Mouse (Mus musculus): ENCODE results near the gene Adck2.

The Adck2 gene

GRCm38 (mm10) chr6:39573791-39574554, at the start of gene Adck2:
Gene Adck2, plus strand, starts transcription at chr6:39573873.
- Histone ChIP-seq H3K4me1 (replicated peaks; ENCODE audit: low read depth, low read length) (peaks cover 15% of the 10 kb centered on the region), H3K9me3 (ENCODE audit: low read length) (no peaks in the 10 kb centered on the region), H3K36me3 (ENCODE audit: insufficient read depth, low read length) (no peaks in the 10 kb centered on the region), H3K27me3 (ENCODE audit: insufficient read depth, low read length) (peaks cover 35% of the 10 kb centered on the region), H3K4me3 (replicated peaks; ENCODE audit: low read length) (peak within 1 kb of the TSS; percentile 89)
- TF ChIP-seq POU5F1 (IDR thresholded peaks at IDR 0.05; ENCODE audit: borderline replicate concordance, low read length): no peak
- TF ChIP-seq NANOG (IDR thresholded peaks at IDR 0.05; ENCODE audit: borderline replicate concordance, low read length): no peak

GRCm38 (mm10) chr6:39526797-39527196, 46.9 kb upstream of the Adck2 start:
- peak overlapping the region; percentile 73 for H3K4me3 ChIP-seq (replicated peaks; ENCODE audit: low read length)
- H3K36me3 ChIP-seq (ENCODE audit: insufficient read depth, low read length): peaks cover 46% of the 10 kb centered on the region
- TF ChIP-seq POU5F1 (IDR thresholded peaks at IDR 0.05; ENCODE audit: borderline replicate concordance, low read length) (no peak), NANOG (IDR thresholded peaks at IDR 0.05; ENCODE audit: borderline replicate concordance, low read length) (no peak), CTCF (conservative IDR thresholded peaks at IDR 0.05; ENCODE audit: low read length) (no peak)
- H3K9me3 ChIP-seq (ENCODE audit: low read length): no peaks in the 10 kb centered on the region
- no peaks in the 10 kb centered on the region for H3K27me3 ChIP-seq (ENCODE audit: insufficient read depth, low read length)
- H3K4me1 ChIP-seq (replicated peaks; ENCODE audit: low read depth, low read length): peaks cover 62% of the 10 kb centered on the region

GRCm38 (mm10) chr6:39527337-39527784, 46.3 kb upstream of the Adck2 start:
- no peaks in the 10 kb centered on the region for H3K27me3 ChIP-seq (ENCODE audit: insufficient read depth, low read length)
- H3K9me3 ChIP-seq (ENCODE audit: low read length): no peaks in the 10 kb centered on the region
- peaks cover 46% of the 10 kb centered on the region for H3K36me3 ChIP-seq (ENCODE audit: insufficient read depth, low read length)
- peak overlapping the region; percentile 73 for H3K4me3 ChIP-seq (replicated peaks; ENCODE audit: low read length)
- TF ChIP-seq NANOG (IDR thresholded peaks at IDR 0.05; ENCODE audit: borderline replicate concordance, low read length) (no peak), POU5F1 (IDR thresholded peaks at IDR 0.05; ENCODE audit: borderline replicate concordance, low read length) (no peak), CTCF (conservative IDR thresholded peaks at IDR 0.05; ENCODE audit: low read length) (no peak)
- peaks cover 59% of the 10 kb centered on the region for H3K4me1 ChIP-seq (replicated peaks; ENCODE audit: low read depth, low read length)

GRCm38 (mm10) chr6:39527811-39528210, 45.9 kb upstream of the Adck2 start:
- Histone ChIP-seq H3K36me3 (ENCODE audit: insufficient read depth, low read length) (peaks cover 44% of the 10 kb centered on the region), H3K9me3 (ENCODE audit: low read length) (no peaks in the 10 kb centered on the region), H3K4me3 (replicated peaks; ENCODE audit: low read length) (peak overlapping the region; percentile 73), H3K4me1 (replicated peaks; ENCODE audit: low read depth, low read length) (peaks cover 57% of the 10 kb centered on the region), H3K27me3 (ENCODE audit: insufficient read depth, low read length) (no peaks in the 10 kb centered on the region)
- TF ChIP-seq POU5F1 (IDR thresholded peaks at IDR 0.05; ENCODE audit: borderline replicate concordance, low read length): no peak
- no peak for TF ChIP-seq NANOG (IDR thresholded peaks at IDR 0.05; ENCODE audit: borderline replicate concordance, low read length)
- TF ChIP-seq CTCF (conservative IDR thresholded peaks at IDR 0.05; ENCODE audit: low read length): no peak

- peaks cover 41% of the 10 kb centered on the region for H3K36me3 ChIP-seq (ENCODE audit: insufficient read depth, low read length)
- TF ChIP-seq POU5F1 (IDR thresholded peaks at IDR 0.05; ENCODE audit: borderline replicate concordance, low read length) (no peak), CTCF (conservative IDR thresholded peaks at IDR 0.05; ENCODE audit: low read length) (no peak), NANOG (IDR thresholded peaks at IDR 0.05; ENCODE audit: borderline replicate concordance, low read length) (no peak)
- no peaks in the 10 kb centered on the region for H3K9me3 ChIP-seq (ENCODE audit: low read length)
- peaks cover 59% of the 10 kb centered on the region for H3K4me1 ChIP-seq (replicated peaks; ENCODE audit: low read depth, low read length)
- no peaks in the 10 kb centered on the region for H3K27me3 ChIP-seq (ENCODE audit: insufficient read depth, low read length)
- H3K4me3 ChIP-seq (replicated peaks; ENCODE audit: low read length): no peak overlapping the region
Measured at GRCm38 (mm10) chr6:39528671-39529535, 44.8 kb upstream of the Adck2 start.

GRCm38 (mm10) chr6:39534944-39535343, 38.7 kb upstream of the Adck2 start:
- no peak for TF ChIP-seq POU5F1 (IDR thresholded peaks at IDR 0.05; ENCODE audit: borderline replicate concordance, low read length)
- TF ChIP-seq CTCF (conservative IDR thresholded peaks at IDR 0.05; ENCODE audit: low read length): no peak
- TF ChIP-seq NANOG (IDR thresholded peaks at IDR 0.05; ENCODE audit: borderline replicate concordance, low read length): no peak
- Histone ChIP-seq H3K4me3 (replicated peaks; ENCODE audit: low read length) (no peak overlapping the region), H3K27me3 (ENCODE audit: insufficient read depth, low read length) (no peaks in the 10 kb centered on the region), H3K4me1 (replicated peaks; ENCODE audit: low read depth, low read length) (peaks cover 75% of the 10 kb centered on the region), H3K9me3 (ENCODE audit: low read length) (no peaks in the 10 kb centered on the region), H3K36me3 (ENCODE audit: insufficient read depth, low read length) (peaks cover 29% of the 10 kb centered on the region)

- no peak overlapping the region for H3K4me3 ChIP-seq (replicated peaks; ENCODE audit: low read length)
- H3K36me3 ChIP-seq (ENCODE audit: insufficient read depth, low read length): peaks cover 15% of the 10 kb centered on the region; the same call in 1 of the 2 replicates
- H3K27me3 ChIP-seq (ENCODE audit: insufficient read depth, low read length): no peaks in the 10 kb centered on the region
- TF ChIP-seq CTCF (conservative IDR thresholded peaks at IDR 0.05; ENCODE audit: low read length): no peak
- no peaks in the 10 kb centered on the region for H3K9me3 ChIP-seq (ENCODE audit: low read length)
- peaks cover 76% of the 10 kb centered on the region for H3K4me1 ChIP-seq (replicated peaks; ENCODE audit: low read depth, low read length)
Measured at GRCm38 (mm10) chr6:39536621-39537020, 37.1 kb upstream of the Adck2 start.

GRCm38 (mm10) chr6:39537276-39537675, 36.4 kb upstream of the Adck2 start:
- H3K4me1 ChIP-seq (replicated peaks; ENCODE audit: low read depth, low read length): peaks cover 83% of the 10 kb centered on the region
- no peak overlapping the region for H3K4me3 ChIP-seq (replicated peaks; ENCODE audit: low read length)
- TF ChIP-seq CTCF (conservative IDR thresholded peaks at IDR 0.05; ENCODE audit: low read length) (no peak), POU5F1 (IDR thresholded peaks at IDR 0.05; ENCODE audit: borderline replicate concordance, low read length) (no peak), NANOG (IDR thresholded peaks at IDR 0.05; ENCODE audit: borderline replicate concordance, low read length) (no peak)
- no peaks in the 10 kb centered on the region for H3K27me3 ChIP-seq (ENCODE audit: insufficient read depth, low read length)
- H3K9me3 ChIP-seq (ENCODE audit: low read length): no peaks in the 10 kb centered on the region
- H3K36me3 ChIP-seq (ENCODE audit: insufficient read depth, low read length): peaks cover 11% of the 10 kb centered on the region; the same call in 1 of the 2 replicates
